Mouse (Mus musculus) embryonic facial prominence, embryonic 15.5 days (tissue): Measurements from ENCODE around the gene Foxf1. TPM values are rescaled to one million over a fixed set of nuclear protein-coding genes. Genes with fewer than 3 reads are reported as not detected.

ENCODE experiments used
- ATAC-seq: fragments of 200-750 bp; cut with Nextera tagmentation; 2 replicates; pipeline ENCODE4 v1.8.0; 2017; ENCODE audit warnings: low read depth, moderate TSS enrichment; ENCODE audit not compliant: insufficient number of reproducible peaks, low FRiP score, low TSS enrichment
- H3K27ac ChIP-seq: fragments of 300-500 bp; sonication (generic); replicated peaks from 2 replicates; pipeline ENCODE4 v1.5.1; 2015; ENCODE audit warnings: mild to moderate bottlenecking, inconsistent platforms
- H3K27me3 ChIP-seq: fragments of 300-500 bp; sonication (generic); 2 replicates; pipeline ENCODE4 v1.6.1; 2015; ENCODE audit warnings: inconsistent platforms
- H3K36me3 ChIP-seq: fragments of 300-500 bp; sonication (generic); 2 replicates; pipeline ENCODE4 v1.6.1; 2015; ENCODE audit warnings: mild to moderate bottlenecking, inconsistent platforms
- H3K4me1 ChIP-seq: fragments of 300-500 bp; sonication (generic); 2 replicates; pipeline ENCODE4 v1.6.1; 2015; ENCODE audit warnings: inconsistent platforms
- H3K4me2 ChIP-seq: fragments of 300-500 bp; sonication (generic); replicated peaks from 2 replicates; pipeline ENCODE4 v1.6.1; 2015; ENCODE audit warnings: mild to moderate bottlenecking, inconsistent platforms
- H3K4me3 ChIP-seq: fragments of 300-500 bp; sonication (generic); replicated peaks from 2 replicates; pipeline ENCODE4 v1.5.1; 2015; ENCODE audit warnings: mild to moderate bottlenecking, inconsistent platforms
- H3K9ac ChIP-seq: fragments of 300-500 bp; sonication (generic); 2 replicates; pipeline ENCODE4 v1.6.1; 2015; ENCODE audit warnings: inconsistent platforms
- H3K9me3 ChIP-seq: fragments of 300-500 bp; sonication (generic); replicated peaks from 2 replicates; pipeline ENCODE4 v1.6.1; 2016; ENCODE audit warnings: inconsistent platforms
- WGBS: fragments of 180-500 bp; shearing (Covaris S2); methylation state at CpG from one replicate; pipeline ENCODE4 v1.1.7; 2015; 5-methylcytosine and 5-hydroxymethylcytosine counted together
- polyA plus RNA-seq: library from polyadenylated mRNA; unstranded; fragments of >200 nt; fragmentation: Nextera tagmentation; extraction: Ambion mirVana; gene quantifications from 2 replicates; pipeline ENCODE4 v1.2.1, GENCODE M21; 2015

The Foxf1 gene
- polyA plus RNA-seq, 1 experiment from 2014 or later: 10.1 TPM

GRCm38 (mm10) chr8:121124547-121125239, 40.5 kb downstream of the Foxf1 start:
- Histone ChIP-seq H3K27me3 (peaks cover 99% of the 10 kb centered on the region), H3K4me3 (peak overlapping the region; percentile 36), H3K9me3 (no peaks in the 10 kb centered on the region), H3K27ac (peak overlapping the region; percentile 28; the same call in 1 of the 2 replicates), H3K4me1 (peaks cover 37% of the 10 kb centered on the region), H3K9ac (no peak overlapping the region), H3K36me3 (no peaks in the 10 kb centered on the region), H3K4me2 (peak overlapping the region; percentile 55)
- WGBS: 5% methylated on average over 17 of the region's 17 CpGs
- no peak for ATAC-seq

- Histone ChIP-seq H3K9me3 (no peaks in the 10 kb centered on the region), H3K4me2 (peak overlapping the region; percentile 55), H3K36me3 (no peaks in the 10 kb centered on the region), H3K9ac (no peak overlapping the region), H3K27me3 (peaks cover 98% of the 10 kb centered on the region), H3K4me3 (peak overlapping the region; percentile 36), H3K27ac (no peak overlapping the region), H3K4me1 (peaks cover 37% of the 10 kb centered on the region)
- peak; percentile 79 for ATAC-seq
- WGBS: under 1% methylated on average over 36 of the region's 36 CpGs
Measured at GRCm38 (mm10) chr8:121125311-121125876, 41.2 kb downstream of the Foxf1 start.

- peaks cover 37% of the 10 kb centered on the region for H3K4me1 ChIP-seq
Measured at GRCm38 (mm10) chr8:121126191-121126590, 42.0 kb downstream of the Foxf1 start.

GRCm38 (mm10) chr8:121126694-121127093, 42.5 kb downstream of the Foxf1 start:
- Histone ChIP-seq H3K4me1 (peaks cover 37% of the 10 kb centered on the region), H3K4me2 (no peak overlapping the region), H3K9ac (no peak overlapping the region), H3K27me3 (peaks cover 96% of the 10 kb centered on the region), H3K36me3 (no peaks in the 10 kb centered on the region), H3K4me3 (no peak overlapping the region), H3K27ac (no peak overlapping the region), H3K9me3 (no peaks in the 10 kb centered on the region)
- ATAC-seq: no peak
- WGBS: 8% methylated on average over 6 of the region's 6 CpGs

More at GRCm38 (mm10) chr8:121126191-121126590, 42.0 kb downstream of the Foxf1 start:
- H3K9ac ChIP-seq: no peak overlapping the region
- H3K4me3 ChIP-seq: peak overlapping the region; percentile 36; the same call in 1 of the 2 replicates
- peak overlapping the region; percentile 55; the same call in 1 of the 2 replicates for H3K4me2 ChIP-seq
- no peaks in the 10 kb centered on the region for H3K36me3 ChIP-seq
- 11% methylated on average over 6 of the region's 6 CpGs for WGBS
- peaks cover 98% of the 10 kb centered on the region for H3K27me3 ChIP-seq
- no peak overlapping the region for H3K27ac ChIP-seq
- no peaks in the 10 kb centered on the region for H3K9me3 ChIP-seq
- no peak for ATAC-seq

GRCm38 (mm10) chr8:121127291-121127701, 43.1 kb downstream of the Foxf1 start:
- H3K9me3 ChIP-seq: no peaks in the 10 kb centered on the region
- WGBS: 7% methylated on average over 11 of the region's 11 CpGs
- ATAC-seq: no peak
- H3K4me2 ChIP-seq: no peak overlapping the region
- peaks cover 96% of the 10 kb centered on the region for H3K27me3 ChIP-seq
- peaks cover 37% of the 10 kb centered on the region for H3K4me1 ChIP-seq
- H3K9ac ChIP-seq: no peak overlapping the region
- no peak overlapping the region for H3K27ac ChIP-seq
- no peak overlapping the region for H3K4me3 ChIP-seq
- H3K36me3 ChIP-seq: no peaks in the 10 kb centered on the region

DNA sequence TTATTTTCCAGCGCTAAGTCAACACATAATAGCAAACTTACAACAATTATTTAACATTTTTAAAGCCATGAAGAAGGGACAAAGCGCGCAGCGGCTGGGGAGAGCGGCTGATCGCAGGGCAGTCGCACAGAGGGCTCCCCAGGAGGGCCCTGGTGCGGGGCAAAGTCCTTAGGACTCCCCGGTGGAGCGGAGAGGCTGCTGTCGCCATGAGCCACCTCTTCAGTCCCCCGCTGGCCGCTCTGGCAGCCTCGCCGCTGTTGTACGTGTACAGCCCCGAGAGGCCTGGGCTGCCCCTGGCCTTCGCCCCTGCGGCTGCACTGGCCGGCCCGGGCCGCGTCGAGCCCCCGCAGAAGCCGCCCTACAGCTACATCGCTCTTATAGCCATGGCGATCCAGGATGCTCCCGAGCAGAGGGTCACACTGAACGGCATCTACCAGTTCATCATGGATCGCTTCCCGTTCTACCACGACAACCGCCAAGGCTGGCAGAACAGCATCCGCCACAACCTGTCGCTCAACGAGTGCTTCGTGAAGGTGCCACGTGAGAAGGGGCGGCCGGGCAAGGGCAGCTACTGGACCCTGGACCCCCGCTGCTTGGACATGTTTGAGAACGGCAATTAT, 43.7 kb downstream of the Foxf1 start, which contains the start of gene Foxl1:
Gene Foxl1, plus strand, starts transcription at position 185 of the 620 bp plus-strand sequence.
- Histone ChIP-seq H3K9ac (no peak within 1 kb of the TSS), H3K4me3 (peak within 1 kb of the TSS; percentile 14), H3K36me3 (no peaks in the 10 kb centered on the region), H3K4me1 (peaks cover 37% of the 10 kb centered on the region), H3K27me3 (peaks cover 96% of the 10 kb centered on the region), H3K4me2 (peak within 1 kb of the TSS; percentile 30), H3K27ac (no peak within 1 kb of the TSS), H3K9me3 (no peaks in the 10 kb centered on the region)
- WGBS: 3% methylated on average over 43 of the region's 43 CpGs
- no peak for ATAC-seq

DNA sequence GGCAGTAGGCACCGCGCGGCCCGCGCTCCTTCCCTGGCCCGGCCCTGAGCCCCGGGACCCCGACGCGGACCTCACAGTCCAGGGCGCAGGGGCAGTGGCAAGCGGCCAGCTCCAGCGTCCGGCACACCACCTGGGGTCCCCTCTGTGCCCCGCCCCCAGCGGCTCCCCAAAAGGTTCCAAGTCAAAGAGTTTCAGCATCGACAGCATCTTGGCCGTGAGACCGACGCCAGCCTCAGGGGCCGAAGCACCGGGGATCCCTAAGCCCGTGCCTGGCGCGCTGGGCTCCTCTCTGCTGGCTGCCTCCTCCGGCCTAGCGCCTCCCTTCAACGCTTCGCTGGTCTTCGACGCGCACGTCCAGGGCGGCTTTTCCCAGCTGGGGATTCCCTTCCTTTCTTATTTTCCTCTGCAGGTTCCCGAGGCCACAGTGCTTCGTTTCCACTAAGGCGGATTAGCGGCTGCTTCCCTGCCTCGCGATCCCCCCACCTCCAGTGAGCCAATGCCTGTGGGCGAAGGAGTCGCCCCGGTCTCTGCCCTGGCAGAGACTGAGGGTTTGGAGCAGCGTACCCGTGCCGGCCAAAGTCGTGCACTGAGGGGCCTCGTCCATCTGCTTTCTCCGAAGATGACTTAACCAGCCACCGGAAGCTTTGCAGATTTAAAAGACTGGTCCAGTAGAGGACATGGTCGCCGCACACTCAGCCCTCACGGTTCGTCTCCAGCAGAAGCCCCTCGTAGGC, 44.5 kb downstream of the Foxf1 start:
- WGBS: 3% methylated on average over 55 of the region's 55 CpGs
- peak overlapping the region; percentile 30 for H3K4me2 ChIP-seq
- H3K9ac ChIP-seq: no peak overlapping the region
- H3K36me3 ChIP-seq: no peaks in the 10 kb centered on the region
- no peaks in the 10 kb centered on the region for H3K9me3 ChIP-seq
- peaks cover 93% of the 10 kb centered on the region for H3K27me3 ChIP-seq
- peaks cover 37% of the 10 kb centered on the region for H3K4me1 ChIP-seq
- peak overlapping the region; percentile 14 for H3K4me3 ChIP-seq
- H3K27ac ChIP-seq: no peak overlapping the region
- no peak for ATAC-seq

GRCm38 (mm10) chr8:121129265-121129940, 45.2 kb downstream of the Foxf1 start:
- Histone ChIP-seq H3K4me2 (no peak overlapping the region), H3K4me3 (no peak overlapping the region; the same call in 1 of the 2 replicates), H3K4me1 (peaks cover 37% of the 10 kb centered on the region), H3K9me3 (no peaks in the 10 kb centered on the region), H3K36me3 (no peaks in the 10 kb centered on the region), H3K27me3 (peaks cover 87% of the 10 kb centered on the region), H3K9ac (no peak overlapping the region), H3K27ac (no peak overlapping the region)
- ATAC-seq: no peak
- WGBS: 15% methylated on average over 16 of the region's 16 CpGs

- no peak overlapping the region for H3K4me3 ChIP-seq
- WGBS: 37% methylated on average over 5 of the region's 5 CpGs
Measured at GRCm38 (mm10) chr8:121130522-121130921, 46.3 kb downstream of the Foxf1 start.

GRCm38 (mm10) chr8:121132961-121133513, 48.9 kb downstream of the Foxf1 start:
- peaks cover 51% of the 10 kb centered on the region for H3K27me3 ChIP-seq
- ATAC-seq: no peak
- H3K9ac ChIP-seq: no peak overlapping the region; the same call in 1 of the 2 replicates
- no peak overlapping the region for H3K27ac ChIP-seq
- 0 out of 2 replicates have a peak, but pooled peaks cover 3% of the 10 kb centered on the region for H3K9me3 ChIP-seq
- H3K4me1 ChIP-seq: peaks cover 24% of the 10 kb centered on the region
- WGBS: 49% methylated on average over 5 of the region's 5 CpGs
- no peak overlapping the region for H3K4me2 ChIP-seq
- no peak overlapping the region for H3K4me3 ChIP-seq
- no peaks in the 10 kb centered on the region; the same call in 1 of the 2 replicates for H3K36me3 ChIP-seq

More at GRCm38 (mm10) chr8:121130522-121130921, 46.3 kb downstream of the Foxf1 start:
- ATAC-seq: no peak
- Histone ChIP-seq H3K27me3 (peaks cover 76% of the 10 kb centered on the region), H3K36me3 (no peaks in the 10 kb centered on the region), H3K9me3 (no peaks in the 10 kb centered on the region), H3K4me1 (peaks cover 35% of the 10 kb centered on the region), H3K27ac (no peak overlapping the region), H3K4me2 (no peak overlapping the region), H3K9ac (no peak overlapping the region)
